Mouse (Mus musculus): ENCODE measurements around the gene Zfp967.
"Not testable (repeated sequence)": the region's sequence is repeated elsewhere in the genome, so short reads cannot be mapped to it uniquely, and the experiment has no call there.

DNA sequence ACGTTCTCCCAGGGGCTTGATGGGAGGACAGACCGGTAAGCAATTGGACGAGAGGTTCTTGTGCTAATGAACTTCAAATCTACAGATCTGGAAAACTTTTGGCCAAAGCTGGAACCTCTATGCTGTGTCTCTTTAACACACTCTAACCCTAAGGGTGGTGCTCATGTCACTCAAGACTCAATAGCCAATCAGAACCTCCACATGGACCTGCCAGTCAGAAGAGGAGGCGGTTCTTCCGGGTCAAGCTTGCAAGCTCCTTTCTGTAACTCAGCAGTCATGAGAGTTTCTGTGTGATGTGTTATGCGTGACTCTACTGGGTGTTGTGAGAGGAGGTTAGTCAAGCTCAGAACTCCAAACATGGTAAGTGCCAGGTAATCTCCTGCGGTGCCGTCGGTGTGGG lies at the start of gene Zfp967:
- TF ChIP-seq CTCF (IDR thresholded peaks at IDR 0.05; ENCODE audit: low read depth); EP300 (optimal IDR thresholded peaks at IDR 0.05): not testable (repeated sequence)
